Mouse (Mus musculus): Measurements from ENCODE around the gene Mctp2. TPM values are rescaled to one million over a fixed set of nuclear protein-coding genes. Genes with fewer than 3 reads are reported as not detected.

The Mctp2 gene
- 1.3 and 1.5 TPM in 2 replicates for polyA plus RNA-seq (2015; fragmentation: Nextera tagmentation; extraction: Ambion mirVana)

DNA sequence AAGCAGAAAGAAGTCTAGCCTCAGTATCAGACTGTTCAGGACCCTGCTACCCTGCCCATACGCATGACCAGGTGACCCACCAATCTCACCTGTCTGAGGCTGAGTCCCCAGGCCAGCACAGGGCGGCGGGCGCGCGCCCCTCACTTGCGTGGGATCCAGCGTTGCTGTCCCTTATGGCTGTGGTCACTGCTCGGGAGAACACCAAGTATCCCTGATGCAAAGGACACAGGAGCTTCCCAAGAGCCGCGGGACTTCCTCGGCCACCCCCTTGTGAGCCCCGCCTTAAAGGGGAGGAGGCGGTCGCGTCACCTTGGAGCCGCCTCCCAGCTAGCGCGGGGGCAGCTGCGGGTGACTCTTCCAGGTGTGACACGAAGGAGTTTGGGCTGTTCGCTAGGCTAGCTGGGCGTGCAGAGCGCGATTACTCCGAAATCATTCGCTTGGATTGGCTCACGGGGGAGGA lies at the start of gene Mctp2:
Gene Mctp2, minus strand, starts transcription at position 227 of the 460 bp plus-strand sequence.
- H3K4me3 ChIP-seq: peak within 1 kb of the TSS; percentile 47
- peak; percentile 53 for ATAC-seq (ENCODE audit: low read depth)
- no peak within 1 kb of the TSS for H3K27ac ChIP-seq (replicated peaks)
- no peaks in the 10 kb centered on the region for H3K36me3 ChIP-seq
- WGBS: under 1% methylated on average over 28 of the region's 28 CpGs
- H3K9me3 ChIP-seq: no peaks in the 10 kb centered on the region
- peaks cover 26% of the 10 kb centered on the region for H3K27me3 ChIP-seq
- H3K9ac ChIP-seq: peak within 1 kb of the TSS; percentile 70
- H3K4me2 ChIP-seq: peak within 1 kb of the TSS; percentile 95
- H3K4me1 ChIP-seq (replicated peaks): peaks cover 12% of the 10 kb centered on the region

DNA sequence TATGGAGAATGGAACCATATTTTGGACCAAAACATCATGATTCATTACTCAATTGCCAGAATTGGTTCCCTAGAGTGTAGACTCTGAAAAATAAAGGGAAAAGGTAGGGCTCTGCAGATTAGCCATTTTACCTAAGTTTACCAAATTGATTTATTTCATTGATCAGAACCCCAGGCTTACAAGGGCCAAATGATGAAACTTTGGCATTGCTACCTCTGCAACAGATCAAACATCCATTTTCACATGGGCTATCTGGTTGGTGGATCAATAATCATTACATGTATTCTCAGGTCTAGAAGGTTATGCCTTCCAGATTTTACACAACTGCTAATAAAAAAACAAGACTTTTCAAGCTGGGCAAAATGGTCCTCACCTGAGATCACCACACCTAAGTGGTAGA lies 39.5 kb upstream of the Mctp2 start:
- no peak overlapping the region for H3K9ac ChIP-seq
- no peak overlapping the region for H3K27ac ChIP-seq (replicated peaks)
- no peak overlapping the region for H3K4me3 ChIP-seq
- ATAC-seq (ENCODE audit: low read depth): no peak
- no peaks in the 10 kb centered on the region for H3K9me3 ChIP-seq
- no peak overlapping the region for H3K4me2 ChIP-seq
- no peaks in the 10 kb centered on the region for H3K27me3 ChIP-seq
- no peaks in the 10 kb centered on the region for H3K4me1 ChIP-seq (replicated peaks)
- H3K36me3 ChIP-seq: no peaks in the 10 kb centered on the region

DNA sequence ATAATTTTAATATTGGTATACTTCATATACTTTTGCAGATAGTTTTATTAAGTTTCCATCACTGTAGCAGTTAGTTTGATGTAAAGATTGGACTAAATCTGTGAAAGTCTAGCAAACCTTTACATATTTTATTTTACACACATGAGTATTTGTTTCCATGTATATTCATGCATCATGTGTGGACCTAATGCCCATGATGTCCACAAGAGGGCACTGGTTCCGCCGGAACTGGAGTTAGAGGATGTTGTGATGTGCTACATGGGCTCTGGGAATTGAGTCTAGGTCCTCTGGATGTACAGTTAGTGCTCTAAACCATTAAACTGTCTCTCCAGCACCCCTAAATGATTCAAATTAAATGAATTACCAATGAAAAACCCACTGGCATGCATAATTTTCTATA lies 37.3 kb upstream of the Mctp2 start:
- no peak overlapping the region for H3K9ac ChIP-seq
- no peaks in the 10 kb centered on the region for H3K36me3 ChIP-seq
- 76% methylated on average over 2 of the region's 2 CpGs for WGBS
- no peak for ATAC-seq (ENCODE audit: low read depth)
- no peaks in the 10 kb centered on the region for H3K9me3 ChIP-seq
- H3K4me1 ChIP-seq (replicated peaks): no peaks in the 10 kb centered on the region
- H3K27me3 ChIP-seq: no peaks in the 10 kb centered on the region
- no peak overlapping the region for H3K4me2 ChIP-seq
- H3K4me3 ChIP-seq: no peak overlapping the region
- H3K27ac ChIP-seq (replicated peaks): no peak overlapping the region

DNA sequence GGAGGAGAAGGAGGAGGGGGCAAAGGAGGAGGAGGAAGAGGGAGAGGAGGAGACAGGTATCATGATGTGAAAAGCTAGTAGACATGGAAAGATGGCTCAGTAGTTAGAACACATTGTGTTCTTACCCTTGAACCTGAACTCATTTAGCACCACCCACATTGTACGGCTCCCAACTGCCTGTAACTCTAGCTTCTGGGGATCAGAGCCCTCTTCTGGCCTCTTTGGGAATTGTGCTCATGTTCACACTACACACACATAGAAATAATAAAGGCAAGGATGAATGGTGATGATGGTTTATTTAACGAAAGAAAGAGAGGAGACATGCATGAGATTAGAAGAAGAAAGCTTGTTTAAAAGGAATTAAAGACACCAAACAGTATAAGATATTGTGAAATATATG lies 36.4 kb upstream of the Mctp2 start:
- Histone ChIP-seq H3K9ac (no peak overlapping the region), H3K9me3 (no peaks in the 10 kb centered on the region), H3K36me3 (no peaks in the 10 kb centered on the region), H3K27me3 (no peaks in the 10 kb centered on the region), H3K4me2 (no peak overlapping the region), H3K27ac (replicated peaks) (no peak overlapping the region), H3K4me3 (no peak overlapping the region), H3K4me1 (replicated peaks) (no peaks in the 10 kb centered on the region)
- no peak for ATAC-seq (ENCODE audit: low read depth)
- WGBS: 67% methylated on average over 2 of the region's 2 CpGs

DNA sequence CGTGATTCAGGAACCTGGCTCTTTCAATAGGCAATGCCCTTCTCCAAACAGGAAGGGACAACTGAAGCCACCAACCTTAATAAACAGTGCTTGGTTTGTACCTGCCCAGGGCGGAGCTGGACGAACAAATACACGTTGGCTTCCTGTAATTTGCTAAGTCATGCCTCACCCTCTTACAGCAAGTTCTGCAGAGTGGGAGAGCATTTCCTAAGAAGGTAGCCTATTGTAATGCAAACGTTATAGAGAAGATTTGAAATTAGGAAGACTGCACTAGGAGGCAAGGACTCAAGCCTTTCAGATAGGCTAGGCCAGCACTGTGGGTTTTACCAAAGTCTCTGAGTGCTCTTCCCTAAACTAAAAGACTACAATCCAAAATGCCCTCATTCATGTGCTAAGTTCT lies 19.6 kb upstream of the Mctp2 start:
- ATAC-seq (ENCODE audit: low read depth): no peak
- WGBS: 78% methylated on average over 5 of the region's 5 CpGs

DNA sequence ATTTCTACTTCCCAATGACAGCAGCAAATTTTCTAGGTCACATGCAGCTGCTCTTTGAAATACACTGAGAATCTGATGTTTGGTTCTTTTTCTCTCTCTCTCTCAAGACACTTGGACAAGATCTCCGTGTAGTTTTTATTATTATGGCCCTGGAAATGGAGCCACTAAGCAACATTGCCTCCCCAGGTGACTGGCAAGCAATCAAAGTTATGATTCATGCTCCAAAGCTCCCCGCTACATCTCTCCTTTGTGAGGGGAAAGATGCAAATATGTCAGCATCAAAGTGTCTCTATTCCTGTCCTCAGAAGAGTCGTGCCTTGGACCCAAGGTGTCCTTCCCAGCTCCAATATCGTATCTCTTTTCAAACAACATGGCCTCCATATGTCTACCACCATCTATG lies 14.5 kb upstream of the Mctp2 start:
- Histone ChIP-seq H3K36me3 (no peaks in the 10 kb centered on the region), H3K4me2 (no peak overlapping the region), H3K9me3 (no peaks in the 10 kb centered on the region), H3K4me3 (no peak overlapping the region), H3K27ac (replicated peaks) (no peak overlapping the region), H3K4me1 (replicated peaks) (no peaks in the 10 kb centered on the region), H3K9ac (no peak overlapping the region), H3K27me3 (no peaks in the 10 kb centered on the region)
- no peak for ATAC-seq (ENCODE audit: low read depth)
- 72% methylated on average over 4 of the region's 4 CpGs for WGBS

More for the DNA sequence above, 19.6 kb upstream of the Mctp2 start:
- Histone ChIP-seq H3K9me3 (no peaks in the 10 kb centered on the region), H3K27ac (replicated peaks) (no peak overlapping the region), H3K36me3 (no peaks in the 10 kb centered on the region), H3K4me2 (no peak overlapping the region), H3K4me3 (no peak overlapping the region), H3K4me1 (replicated peaks) (no peaks in the 10 kb centered on the region), H3K9ac (no peak overlapping the region), H3K27me3 (no peaks in the 10 kb centered on the region)

DNA sequence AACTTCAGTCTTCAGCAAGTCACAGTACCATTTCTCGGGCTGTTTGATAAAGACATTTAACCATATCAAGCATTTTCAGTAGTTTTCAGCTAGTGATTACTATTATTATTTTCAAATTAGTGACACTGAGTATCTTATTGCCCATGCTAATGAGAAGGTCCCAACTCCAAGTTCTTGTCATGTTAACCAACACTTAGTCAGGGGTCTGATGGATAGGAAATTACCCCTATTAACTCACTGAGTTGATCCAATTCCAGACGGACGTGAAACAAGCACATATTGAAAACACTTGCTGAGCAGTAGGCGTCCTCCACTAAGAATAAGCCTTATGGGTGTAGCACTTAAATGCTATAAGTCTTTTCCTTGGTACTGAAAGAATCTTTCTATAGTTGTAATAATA lies 14.0 kb upstream of the Mctp2 start:
- Histone ChIP-seq H3K4me1 (replicated peaks) (no peaks in the 10 kb centered on the region), H3K36me3 (no peaks in the 10 kb centered on the region), H3K27ac (replicated peaks) (no peak overlapping the region), H3K9me3 (no peaks in the 10 kb centered on the region), H3K9ac (no peak overlapping the region), H3K4me2 (no peak overlapping the region), H3K27me3 (no peaks in the 10 kb centered on the region), H3K4me3 (no peak overlapping the region)
- WGBS: 87% methylated on average over 4 of the region's 4 CpGs
- ATAC-seq (ENCODE audit: low read depth): no peak

DNA sequence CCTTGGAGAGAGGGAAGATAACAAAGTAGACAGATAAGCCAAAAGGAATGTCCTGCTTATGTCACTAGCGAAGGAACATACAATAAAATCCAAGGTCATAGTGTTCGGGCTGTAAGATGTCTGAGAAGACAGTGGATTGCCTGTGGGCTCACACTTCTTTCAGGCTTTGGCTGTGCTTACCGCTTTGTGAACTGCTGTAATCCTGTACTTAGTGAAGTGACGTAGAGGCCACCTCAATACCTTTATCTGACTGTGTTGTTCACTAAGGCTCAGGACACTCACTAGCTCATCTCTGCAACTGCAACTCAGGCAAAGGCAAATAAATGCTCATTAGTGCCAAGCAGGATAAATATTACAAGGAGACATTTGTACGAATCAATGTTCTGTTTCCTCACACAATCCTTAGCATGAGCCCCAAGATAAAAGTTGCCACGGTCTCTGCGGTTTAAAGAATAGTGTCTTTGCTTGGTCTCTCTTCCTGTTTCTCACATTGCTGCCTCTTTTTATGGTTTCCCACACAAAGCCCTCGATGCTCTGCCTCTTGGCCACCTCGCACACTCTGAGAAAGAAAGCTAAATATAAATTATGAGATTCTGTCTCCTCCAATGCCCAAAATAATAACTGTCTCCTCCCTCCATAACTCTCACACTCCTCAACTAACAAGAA lies 8.1 kb upstream of the Mctp2 start:
- no peaks in the 10 kb centered on the region for H3K36me3 ChIP-seq
- ATAC-seq (ENCODE audit: low read depth): no peak
- H3K4me1 ChIP-seq (replicated peaks): no peaks in the 10 kb centered on the region
- WGBS: 80% methylated on average over 9 of the region's 9 CpGs
- no peaks in the 10 kb centered on the region for H3K9me3 ChIP-seq
- H3K9ac ChIP-seq: no peak overlapping the region
- no peak overlapping the region for H3K27ac ChIP-seq (replicated peaks)
- no peak overlapping the region for H3K4me3 ChIP-seq
- H3K27me3 ChIP-seq: no peaks in the 10 kb centered on the region
- H3K4me2 ChIP-seq: no peak overlapping the region

DNA sequence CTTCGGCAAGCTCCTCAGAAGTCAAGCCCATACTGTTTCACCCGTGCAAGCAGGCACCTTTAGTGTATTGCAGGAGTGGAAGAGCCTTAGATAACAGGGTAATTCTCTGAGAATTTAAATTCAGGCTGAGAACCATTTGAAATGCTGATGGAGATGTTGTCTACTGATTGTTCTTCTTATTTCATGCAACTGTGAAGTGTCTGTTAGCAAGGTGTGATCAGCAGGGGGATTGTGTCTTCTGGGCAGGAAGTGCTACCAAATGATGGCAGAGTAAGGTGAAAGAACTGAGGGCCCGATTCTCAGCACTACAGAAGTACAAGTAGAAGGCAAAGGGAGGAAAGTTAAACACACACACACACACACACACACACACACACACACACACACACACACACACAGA lies 7.5 kb upstream of the Mctp2 start:
- 70% methylated on average over 3 of the region's 3 CpGs for WGBS
- Histone ChIP-seq H3K27ac (replicated peaks) (no peak overlapping the region), H3K27me3 (no peaks in the 10 kb centered on the region), H3K36me3 (no peaks in the 10 kb centered on the region), H3K4me3 (no peak overlapping the region), H3K9me3 (no peaks in the 10 kb centered on the region), H3K9ac (no peak overlapping the region), H3K4me2 (no peak overlapping the region), H3K4me1 (replicated peaks) (no peaks in the 10 kb centered on the region)
- ATAC-seq (ENCODE audit: low read depth): no peak

DNA sequence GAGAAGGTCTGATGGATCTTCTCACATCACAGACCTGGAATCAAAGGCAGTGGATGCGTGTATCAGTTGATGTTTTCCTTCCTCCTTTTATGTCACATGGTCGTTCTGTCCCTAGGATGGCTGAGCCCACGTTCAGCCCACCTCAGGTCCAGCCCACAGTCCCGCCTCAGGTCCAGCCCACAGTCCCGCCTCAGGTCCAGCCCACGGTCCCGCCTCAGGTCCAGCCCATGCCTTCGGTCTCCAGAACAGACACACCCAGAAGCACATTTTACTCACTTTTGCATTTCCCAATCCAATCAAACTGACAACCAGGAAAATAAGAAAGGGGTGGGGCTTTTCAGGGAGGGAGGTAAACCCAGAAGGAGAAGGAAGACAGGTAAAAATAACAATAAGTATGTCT lies 5.2 kb upstream of the Mctp2 start:
- Histone ChIP-seq H3K27ac (replicated peaks) (no peak overlapping the region), H3K4me2 (no peak overlapping the region)
- WGBS: 65% methylated on average over 8 of the region's 8 CpGs

DNA sequence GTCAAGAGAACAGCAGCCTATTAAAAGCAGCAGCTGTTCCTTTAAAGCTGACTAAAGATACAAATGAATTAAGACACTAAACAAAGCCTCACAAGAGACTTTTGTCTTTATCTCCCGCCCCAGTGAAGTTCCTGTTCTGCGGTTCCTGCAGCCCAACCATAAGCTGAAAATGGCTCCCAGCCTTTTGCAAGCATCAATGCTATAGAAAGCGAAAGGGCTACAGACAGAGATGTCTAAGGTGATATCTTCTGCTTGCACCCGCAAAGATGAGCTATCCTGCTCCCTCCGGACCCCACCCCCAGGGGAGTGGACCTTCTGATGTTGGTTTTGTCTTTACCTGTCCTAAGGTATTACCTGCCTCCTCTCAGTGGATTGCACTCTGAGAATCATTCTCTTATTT lies 1.7 kb upstream of the Mctp2 start:
- Histone ChIP-seq H3K36me3 (no peaks in the 10 kb centered on the region), H3K9me3 (no peaks in the 10 kb centered on the region), H3K9ac (no peak overlapping the region), H3K4me1 (replicated peaks) (peaks cover 12% of the 10 kb centered on the region), H3K4me3 (no peak overlapping the region), H3K27me3 (peaks cover 26% of the 10 kb centered on the region), H3K4me2 (no peak overlapping the region), H3K27ac (replicated peaks) (no peak overlapping the region)
- WGBS: 71% methylated on average over 5 of the region's 5 CpGs
- ATAC-seq (ENCODE audit: low read depth): no peak

More for the DNA sequence above, 5.2 kb upstream of the Mctp2 start:
- peaks cover 7% of the 10 kb centered on the region for H3K27me3 ChIP-seq
- no peak for ATAC-seq (ENCODE audit: low read depth)
- H3K9ac ChIP-seq: no peak overlapping the region
- H3K9me3 ChIP-seq: no peaks in the 10 kb centered on the region
- no peak overlapping the region for H3K4me3 ChIP-seq
- H3K36me3 ChIP-seq: no peaks in the 10 kb centered on the region
- H3K4me1 ChIP-seq (replicated peaks): peaks cover 1% of the 10 kb centered on the region

DNA sequence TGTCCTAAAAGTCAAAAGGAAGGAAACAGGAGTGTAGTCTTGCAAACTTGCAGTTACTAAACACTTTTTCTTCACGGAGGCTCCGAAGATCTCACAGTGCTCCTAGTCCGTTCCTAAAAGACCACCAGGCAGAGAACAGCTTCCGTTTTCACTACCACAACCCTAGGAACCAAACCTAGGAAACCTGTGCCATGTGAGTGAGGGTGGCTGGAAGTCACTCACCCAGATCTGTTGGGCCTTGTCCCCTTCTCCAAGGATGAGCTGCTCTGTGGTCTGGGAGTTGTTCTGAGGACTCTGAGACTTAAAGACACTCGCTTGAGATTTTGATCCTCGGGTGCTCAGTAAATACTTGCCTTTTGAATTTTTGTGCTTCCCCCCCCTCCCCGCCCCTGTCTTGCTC lies 439 bp upstream of the Mctp2 start:
- H3K4me1 ChIP-seq (replicated peaks): peaks cover 12% of the 10 kb centered on the region
- no peaks in the 10 kb centered on the region for H3K36me3 ChIP-seq
- H3K27me3 ChIP-seq: peaks cover 26% of the 10 kb centered on the region
- ATAC-seq (ENCODE audit: low read depth): no peak
- H3K4me2 ChIP-seq: peak overlapping the region; percentile 95
- no peak overlapping the region for H3K27ac ChIP-seq (replicated peaks)
- H3K4me3 ChIP-seq: peak overlapping the region; percentile 47
- H3K9ac ChIP-seq: peak overlapping the region; percentile 70
- no peaks in the 10 kb centered on the region for H3K9me3 ChIP-seq
- WGBS: 12% methylated on average over 7 of the region's 7 CpGs

DNA sequence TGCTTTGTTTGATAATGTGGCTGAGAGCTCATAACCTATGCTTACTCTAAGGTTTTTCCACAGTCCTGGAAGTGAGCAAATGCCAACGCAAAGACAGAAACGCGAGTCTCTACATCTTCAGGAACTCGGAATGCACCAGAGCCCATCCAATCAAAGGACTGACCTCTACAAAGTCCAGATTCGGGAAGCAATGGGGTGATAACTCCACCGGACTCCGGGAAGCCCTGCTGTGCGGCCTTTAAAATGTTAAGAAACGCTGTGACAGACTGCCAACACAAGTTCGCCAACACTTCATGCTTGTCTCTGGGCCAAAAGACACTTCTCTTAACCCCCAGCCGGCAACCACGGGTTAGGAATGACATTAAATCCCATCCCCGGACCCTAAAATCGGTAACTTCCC lies 437 bp downstream of the Mctp2 start:
- 2% methylated on average over 14 of the region's 14 CpGs for WGBS
- peak overlapping the region; percentile 47 for H3K4me3 ChIP-seq
- peak overlapping the region; percentile 70 for H3K9ac ChIP-seq
- H3K36me3 ChIP-seq: no peaks in the 10 kb centered on the region
- ATAC-seq (ENCODE audit: low read depth): no peak
- H3K9me3 ChIP-seq: no peaks in the 10 kb centered on the region
- peaks cover 26% of the 10 kb centered on the region for H3K27me3 ChIP-seq
- no peak overlapping the region for H3K27ac ChIP-seq (replicated peaks)
- peaks cover 12% of the 10 kb centered on the region for H3K4me1 ChIP-seq (replicated peaks)
- H3K4me2 ChIP-seq: peak overlapping the region; percentile 95
